Mouse (Mus musculus) retina, embryonic 14.5 days (tissue): ENCODE measurements at regions not wholly inside any gene's neighbourhood (a gene's known extent, or its start where the extent isn't known, plus 50 kb on each side); places are given as distances from the start of the nearest gene placed in this dataset.

Source experiments
- DNase-seq: peaks from one replicate; pipeline ENCODE4 v3.0.0-alpha.2; 2015; ENCODE audit warnings: low spot score

GRCm38 (mm10) chr1:63851476-63852094 lies 82.5 kb upstream of the 4933402D24Rik start:
- DNase-seq = no peak

- no peak for DNase-seq
Observed at GRCm38 (mm10) chr1:63850262-63850661, 81.2 kb upstream of the 4933402D24Rik start.

GRCm38 (mm10) chr1:63828174-63828844 lies 59.2 kb upstream of the 4933402D24Rik start:
- DNase-seq = peak; percentile 73

GRCm38 (mm10) chr1:63820614-63821270 lies 51.7 kb upstream of the 4933402D24Rik start:
- peak; percentile 25 for DNase-seq

GRCm38 (mm10) chr1:63819536-63820254 lies 50.6 kb upstream of the 4933402D24Rik start:
- DNase-seq = peak; percentile 78
